Mouse (Mus musculus) liver, postnatal 0 days (tissue): ENCODE results near the gene Pnliprp2.

Source experiments
- CTCF ChIP-seq: sonication (generic); IDR thresholded peaks from 2 replicates; pipeline ENCODE4 v1.5.1; 2016; ENCODE audit warnings: antibody characterized with exemption, low read depth
- EP300 ChIP-seq: IDR thresholded peaks from 2 replicates; pipeline ENCODE4 v1.6.1; 2016; ENCODE audit warnings: antibody characterized with exemption, low read depth, mild to moderate bottlenecking

DNA sequence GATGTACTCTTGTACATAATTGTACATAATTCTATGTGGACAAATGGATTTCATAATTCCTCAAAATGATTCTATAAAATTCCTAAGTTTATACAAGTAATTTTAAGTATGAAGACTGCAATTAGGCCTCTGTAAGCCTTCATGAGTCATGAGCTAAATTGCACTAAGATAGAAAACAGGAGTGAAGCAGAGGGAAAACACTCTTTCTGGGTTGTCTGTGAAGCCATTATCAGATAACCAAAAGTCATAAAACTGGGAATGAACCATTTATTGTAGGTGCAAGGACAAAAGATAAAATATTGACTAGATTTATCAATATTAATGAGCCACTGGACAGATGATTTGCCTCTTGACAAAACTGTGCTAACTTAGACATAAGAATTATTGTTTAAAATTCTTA is 39.1 kb upstream of the Pnliprp2 start:
- TF ChIP-seq CTCF (no peak), EP300 (no peak)
